Comparison of ENCODE assay signal across 32 mouse cellular contexts in the genomic region with DNA sequence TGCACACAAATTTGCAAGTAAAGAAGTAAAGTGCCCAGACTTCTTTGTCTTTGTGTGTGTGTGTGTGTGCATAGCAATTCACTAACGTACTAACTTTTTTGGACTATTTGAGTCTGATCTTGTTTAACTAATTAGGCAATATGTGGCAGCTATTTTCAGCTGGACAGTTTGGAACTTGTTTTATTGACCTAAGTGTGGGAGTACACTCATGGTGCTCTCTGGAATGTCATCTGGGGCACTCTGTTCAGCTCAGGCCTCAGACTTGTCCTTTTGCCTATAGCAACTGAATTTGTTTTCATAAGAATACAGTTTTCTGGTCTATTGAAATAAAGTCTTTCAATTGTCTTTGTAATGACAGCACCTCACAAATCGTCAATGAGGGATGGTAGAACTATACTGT. TPM values are rescaled to one million over a fixed set of nuclear protein-coding genes. Genes with fewer than 3 reads are reported as not detected.
DNase-seq lines count a peak whose midpoint lies in the region; ATAC-seq and TF ChIP-seq lines count a peak whose summit lies in the region.
"Had no signal": no experiment of that assay in that cellular context is flagged by ENCODE, and none has a peak within 500 bp of the region (broad histone marks: within the 10 kb centered on the region; RNA-seq: fewer than 3 reads in every experiment).

No protein-coding gene starts in this region.

- H3K4me1 ChIP-seq in heart, postnatal 0 days (ENCODE audit: control insufficient read depth, insufficient read depth), result no peaks in the 10 kb centered on the region
- H3K4me1 ChIP-seq in liver, adult 2 months (ENCODE audit: control insufficient read depth, insufficient read depth, low read length), result peaks cover 13% of the 10 kb centered on the region; the same call in 1 of the 2 replicates
- H3K4me1 ChIP-seq in liver, embryonic 12.5 days, result no peaks in the 10 kb centered on the region
- H3K4me1 ChIP-seq in liver, postnatal 0 days (ENCODE audit: insufficient read depth), result no peaks in the 10 kb centered on the region
- H3K4me1 ChIP-seq in midbrain, embryonic 16.5 days (ENCODE audit: control insufficient read depth, insufficient read depth, low read length), result no peaks in the 10 kb centered on the region
- H3K4me1 ChIP-seq: forebrain, embryonic 12.5 days; limb, embryonic 12.5 days; stomach, embryonic 15.5 days had no signal

- H3K27me3 ChIP-seq in heart, postnatal 0 days (ENCODE audit: control insufficient read depth, insufficient read depth, low read length), result no peaks in the 10 kb centered on the region
- no peaks in the 10 kb centered on the region for H3K27me3 ChIP-seq in liver, adult 2 months (ENCODE audit: control insufficient read depth, insufficient read depth, low read length)
- no peaks in the 10 kb centered on the region for H3K27me3 ChIP-seq in liver, embryonic 12.5 days (replicated peaks)
- H3K27me3 ChIP-seq in liver, postnatal 0 days (ENCODE audit: insufficient read depth, low read length), result no peaks in the 10 kb centered on the region
- H3K27me3 ChIP-seq in midbrain, embryonic 16.5 days (ENCODE audit: control insufficient read depth, insufficient read depth, low read depth, low read length), result no peaks in the 10 kb centered on the region
- H3K27me3 ChIP-seq: forebrain, embryonic 12.5 days; heart, embryonic 13.5 days; limb, embryonic 12.5 days; midbrain, embryonic 13.5 days; stomach, embryonic 15.5 days had no signal

- no peak for TF ChIP-seq POLR2A in liver, adult 2 months (IDR thresholded peaks at IDR 0.05; ENCODE audit: extremely low read depth, insufficient read depth, low read length)

- no peak for DNase-seq in heart, postnatal 0 days (ENCODE audit: low spot score)
- no peak for DNase-seq in heart, postnatal 25 days (ENCODE audit: low spot score)
- DNase-seq in liver, adult 2 months (ENCODE audit: extremely low read depth, low read depth, low spot score), result peak; percentile 94
- peak; percentile 49 for DNase-seq in lung, postnatal 36 days
- no peak for DNase-seq in lung, postnatal 25 days (ENCODE audit: low spot score)
- no peak for DNase-seq in liver, postnatal 0 days
- DNase-seq: adrenal gland, adult 8-10 months; cerebellum, adult 2 months; cerebellum, postnatal 14 days; forebrain, postnatal 0 days; gastrocnemius, postnatal 10 days; heart, postnatal 14 days; kidney, adult 2 months; kidney, postnatal 25 days; right cerebral cortex, postnatal 25 days had no signal

- no peak for TF ChIP-seq CTCF in heart, postnatal 0 days (IDR thresholded peaks at IDR 0.05; ENCODE audit: low read depth)
- no peak for TF ChIP-seq CTCF in liver, adult 2 months (IDR thresholded peaks at IDR 0.05; ENCODE audit: low read depth, low read length)
- TF ChIP-seq CTCF in liver, postnatal 0 days (IDR thresholded peaks at IDR 0.05; ENCODE audit: low read depth), result no peak

- H3K9me3 ChIP-seq in heart, postnatal 0 days (replicated peaks; ENCODE audit: control insufficient read depth, low read length), result no peaks in the 10 kb centered on the region
- H3K9me3 ChIP-seq in liver, embryonic 12.5 days (replicated peaks), result no peaks in the 10 kb centered on the region
- H3K9me3 ChIP-seq in liver, postnatal 0 days (ENCODE audit: low read length), result no peaks in the 10 kb centered on the region
- no peaks in the 10 kb centered on the region for H3K9me3 ChIP-seq in midbrain, embryonic 16.5 days (replicated peaks; ENCODE audit: control insufficient read depth, low read length, poor library complexity, severe bottlenecking)
- H3K9me3 ChIP-seq: forebrain, embryonic 12.5 days; heart, embryonic 13.5 days; limb, embryonic 12.5 days; midbrain, embryonic 13.5 days; stomach, embryonic 15.5 days had no signal

- H3K27ac ChIP-seq in heart, postnatal 0 days (ENCODE audit: low read depth), result 0 out of 2 replicates have a peak overlapping the region, but pooled peaks have one; percentile 13
- no peak overlapping the region for H3K27ac ChIP-seq in liver, adult 2 months (replicated peaks; ENCODE audit: insufficient read depth, low read depth, low read length)
- no peak overlapping the region for H3K27ac ChIP-seq in liver, embryonic 12.5 days
- peak overlapping the region; percentile 67 for H3K27ac ChIP-seq in liver, postnatal 0 days (ENCODE audit: low read depth)
- H3K27ac ChIP-seq in midbrain, embryonic 16.5 days (ENCODE audit: low read length), result no peak overlapping the region
- H3K27ac ChIP-seq: forebrain, embryonic 12.5 days; heart, embryonic 13.5 days; hindbrain, postnatal 0 days; left cerebral cortex, adult 2 months; limb, embryonic 12.5 days; macrophage; midbrain, embryonic 13.5 days; stomach, embryonic 15.5 days had no signal

- intact Hi-C loops in heart, postnatal 25 days (cut with DNase I), result no loop called here

- H3K4me2 ChIP-seq in heart, postnatal 0 days (ENCODE audit: low read depth, low read length), result no peak overlapping the region
- H3K4me2 ChIP-seq in liver, embryonic 12.5 days, result no peak overlapping the region
- H3K4me2 ChIP-seq in liver, postnatal 0 days (ENCODE audit: low read depth, low read length), result no peak overlapping the region
- H3K4me2 ChIP-seq in midbrain, embryonic 16.5 days (ENCODE audit: low read length), result no peak overlapping the region
- H3K4me2 ChIP-seq: forebrain, embryonic 12.5 days; heart, embryonic 13.5 days; limb, embryonic 12.5 days; midbrain, embryonic 13.5 days; stomach, embryonic 15.5 days had no signal

- no peak overlapping the region for H3K9ac ChIP-seq in heart, postnatal 0 days (replicated peaks; ENCODE audit: low read depth, low read length)
- no peak overlapping the region for H3K9ac ChIP-seq in liver, adult 2 months (ENCODE audit: low read depth, low read length)
- no peak overlapping the region for H3K9ac ChIP-seq in liver, embryonic 12.5 days
- no peak overlapping the region for H3K9ac ChIP-seq in liver, postnatal 0 days (replicated peaks)
- no peak overlapping the region for H3K9ac ChIP-seq in midbrain, embryonic 16.5 days (ENCODE audit: low read depth, low read length)
- H3K9ac ChIP-seq: forebrain, embryonic 12.5 days; forebrain, postnatal 0 days; heart, embryonic 13.5 days; limb, embryonic 12.5 days; midbrain, embryonic 13.5 days; stomach, embryonic 15.5 days had no signal

- H3K36me3 ChIP-seq in heart, postnatal 0 days (replicated peaks; ENCODE audit: control insufficient read depth, insufficient read depth, low read length), result no peaks in the 10 kb centered on the region
- no peaks in the 10 kb centered on the region for H3K36me3 ChIP-seq in liver, adult 2 months (ENCODE audit: control insufficient read depth, insufficient read depth, low read length)
- no peaks in the 10 kb centered on the region for H3K36me3 ChIP-seq in liver, embryonic 12.5 days
- no peaks in the 10 kb centered on the region for H3K36me3 ChIP-seq in liver, postnatal 0 days (replicated peaks; ENCODE audit: insufficient read depth, low read length)
- H3K36me3 ChIP-seq in midbrain, embryonic 16.5 days (ENCODE audit: control insufficient read depth, insufficient read depth, low read length), result no peaks in the 10 kb centered on the region
- H3K36me3 ChIP-seq: forebrain, embryonic 12.5 days; heart, embryonic 13.5 days; limb, embryonic 12.5 days; midbrain, embryonic 13.5 days; stomach, embryonic 15.5 days had no signal

- no peak for ATAC-seq in heart, postnatal 0 days (ENCODE audit: insufficient read depth, low read depth)
- no peak for ATAC-seq in liver, embryonic 12.5 days
- peak; percentile 93 for ATAC-seq in liver, postnatal 0 days
- no peak for ATAC-seq in midbrain, embryonic 16.5 days
- ATAC-seq: CD4-positive, CD25-positive, alpha-beta regulatory T cell, adult 4 months; forebrain, postnatal 0 days; hindbrain, postnatal 0 days; midbrain, embryonic 13.5 days had no signal

- no peak overlapping the region for H3K4me3 ChIP-seq in heart, postnatal 0 days (ENCODE audit: low read depth, low read length)
- no peak overlapping the region for H3K4me3 ChIP-seq in liver, adult 2 months (ENCODE audit: insufficient read depth, low read depth, low read length)
- no peak overlapping the region for H3K4me3 ChIP-seq in liver, embryonic 12.5 days
- no peak overlapping the region for H3K4me3 ChIP-seq in liver, postnatal 0 days (ENCODE audit: low read depth, low read length)
- no peak overlapping the region for H3K4me3 ChIP-seq in midbrain, embryonic 16.5 days (ENCODE audit: low read depth, low read length)
- H3K4me3 ChIP-seq: forebrain, embryonic 12.5 days; heart, embryonic 13.5 days; left cerebral cortex, adult 2 months; limb, embryonic 12.5 days; midbrain, embryonic 13.5 days; stomach, embryonic 15.5 days had no signal

- 29% methylated on average over 2 of the region's 2 CpGs for WGBS in heart, postnatal 0 days
- 10% methylated on average over 2 of the region's 2 CpGs for WGBS in liver, adult 2 months
- WGBS in liver, embryonic 12.5 days (ENCODE audit: insufficient replicate concordance), result 72% methylated on average over 2 of the region's 2 CpGs
- 49% methylated on average over 2 of the region's 2 CpGs for WGBS in liver, postnatal 0 days (ENCODE audit: insufficient replicate concordance)
- 74% methylated on average over 2 of the region's 2 CpGs for WGBS in midbrain, embryonic 16.5 days

- TF ChIP-seq EP300 in heart, postnatal 0 days (IDR thresholded peaks at IDR 0.05; ENCODE audit: low read depth), result no peak
- TF ChIP-seq EP300 in liver, postnatal 0 days (IDR thresholded peaks at IDR 0.05; ENCODE audit: low read depth), result no peak

- H3K79me2 ChIP-seq in liver, adult 2 months (ENCODE audit: control insufficient read depth, insufficient read depth, low read length), result no peaks in the 10 kb centered on the region; the same call in 1 of the 2 replicates

RNA-seq across cellular contexts. Expression of a gene that starts 42.1 kb away (rescaled TPM):
- total RNA-seq in heart, postnatal 0 days (2014; rRNA removed; ENCODE audit: low replicate concordance), result 45.3 and 47.4 TPM in 2 replicates
- polyA plus RNA-seq in heart, postnatal 0 days (2015; fragmentation: Nextera tagmentation; extraction: Ambion mirVana), result 52.7 and 56.7 TPM in 2 replicates
- 10 to 100 TPM; 33.6 to 38.3 TPM for total RNA-seq in heart, postnatal 25 days (2021)
- 68.3 and 80.6 TPM in 2 replicates for total RNA-seq in liver, adult 2 months (2014; rRNA removed)
- polyA plus RNA-seq in liver, adult 2 months (2012; rRNA removed), result 9.0 and 10.7 TPM in 2 replicates
- polyA plus RNA-seq in liver, embryonic 12.5 days (2016; fragmentation: Nextera tagmentation; extraction: Ambion mirVana), result 59.7 and 60.5 TPM in 2 replicates
- 32.2 and 36.8 TPM in 2 replicates for polyA plus RNA-seq in liver, postnatal 0 days (2015; fragmentation: Nextera tagmentation; extraction: Ambion mirVana)
- 208 and 215 TPM in 2 replicates for polyA plus RNA-seq in midbrain, embryonic 16.5 days (2015; fragmentation: Nextera tagmentation; extraction: Ambion mirVana)

RNA-seq across cellular contexts. Expression of a gene that starts 59.3 kb away (rescaled TPM):
- 0.27 and 0.61 TPM in 2 replicates for total RNA-seq in heart, postnatal 0 days (2014; rRNA removed; ENCODE audit: low replicate concordance)
- 0.07 and 0.11 TPM in 2 replicates for polyA plus RNA-seq in heart, postnatal 0 days (2015; fragmentation: Nextera tagmentation; extraction: Ambion mirVana)
- under 1 TPM; 0.08 to 0.25 TPM for total RNA-seq in heart, postnatal 25 days (2021)
- total RNA-seq in liver, adult 2 months (2014; rRNA removed), result 1.3 and 1.5 TPM in 2 replicates
- polyA plus RNA-seq in liver, adult 2 months (2012; rRNA removed), result 0.05 TPM in 1 of 2 replicates, not detected in the other
- polyA plus RNA-seq in liver, embryonic 12.5 days (2016; fragmentation: Nextera tagmentation; extraction: Ambion mirVana), result 0.17 and 0.26 TPM in 2 replicates
- polyA plus RNA-seq in liver, postnatal 0 days (2015; fragmentation: Nextera tagmentation; extraction: Ambion mirVana), result 0.81 and 0.97 TPM in 2 replicates
- polyA plus RNA-seq in midbrain, embryonic 16.5 days (2015; fragmentation: Nextera tagmentation; extraction: Ambion mirVana), result 0.09 TPM in 1 of 2 replicates, not detected in the other
- total RNA-seq: forebrain, postnatal 0 days; hindbrain, postnatal 0 days; layer of hippocampus, adult 18-20 months; layer of hippocampus, postnatal 10 days; left cerebral cortex, adult 2 months; left cerebral cortex, postnatal 25 days had no signal
- polyA plus RNA-seq: cerebellum, adult 2 months; cortical plate, adult 2 months; forebrain, embryonic 12.5 days; hindbrain, embryonic 11.5 days; neural tube, embryonic 14.5 days had no signal

Comparison
In these comparisons a context has a peak if more than half of its experiments do, and no peak if none do; other contexts are left out.
1. DNase-seq: peak in liver, adult 2 months (single experiment) and lung, postnatal 36 days (single experiment); none in heart, postnatal 0 days (single experiment), heart, postnatal 25 days (single experiment), lung, postnatal 25 days (single experiment) and liver, postnatal 0 days (single experiment).
2. H3K27ac ChIP-seq: peak in heart, postnatal 0 days (single experiment) and liver, postnatal 0 days (single experiment); none in liver, adult 2 months (single experiment), liver, embryonic 12.5 days (single experiment) and midbrain, embryonic 16.5 days (single experiment).